Mouse (Mus musculus): ENCODE measurements at regions not wholly inside any gene's neighbourhood (a gene's known extent, or its start where the extent isn't known, plus 50 kb on each side); places are given as distances from the start of the nearest gene placed in this dataset.

GRCm38 (mm10) chr7:67846796-67847195 lies 87.3 kb upstream of the Synm start:
- 16% methylated on average over 8 of the region's 8 CpGs for WGBS (ENCODE audit: insufficient replicate concordance)

DNA sequence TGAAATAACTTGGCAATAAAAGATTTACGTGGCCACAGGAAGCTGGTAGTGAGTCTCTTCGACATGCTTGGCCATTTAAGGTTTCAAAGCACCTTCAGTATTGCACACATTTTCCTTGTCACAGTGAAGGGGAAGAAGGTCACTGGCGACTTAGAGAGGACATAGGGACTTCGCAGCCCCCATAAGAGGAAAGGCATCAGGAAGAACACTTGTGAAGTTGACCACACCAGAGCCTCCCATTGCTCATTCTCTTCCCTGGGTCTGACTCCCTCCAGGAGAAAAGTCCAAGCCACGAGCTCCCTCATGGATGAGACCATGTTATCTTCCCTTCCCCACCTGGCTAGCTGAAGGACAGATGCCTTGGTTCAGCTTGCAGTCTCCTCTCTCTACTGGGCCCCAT lies 77.4 kb upstream of the Synm start:
- H3K36me3 ChIP-seq (replicated peaks; ENCODE audit: control insufficient read depth, insufficient read depth, low read depth) = no peaks in the 10 kb centered on the region
- H3K4me2 ChIP-seq (ENCODE audit: low read depth) = no peak overlapping the region
- H3K27ac ChIP-seq = no peak overlapping the region
- H3K9ac ChIP-seq (replicated peaks) = no peak overlapping the region
- H3K4me3 ChIP-seq (ENCODE audit: insufficient read depth in 1 of 2, low read depth in 2 of 2, low read length in 2 of 2) = no peak overlapping the region
- H3K27me3 ChIP-seq (ENCODE audit: control insufficient read depth, insufficient read depth, low read length) = no peaks in the 10 kb centered on the region
- ATAC-seq (ENCODE audit: insufficient read depth) (no peak), DNase-seq (ENCODE audit: low read depth in 3 of 3, low spot score in 3 of 3) (no peak)
- no peaks in the 10 kb centered on the region for H3K9me3 ChIP-seq (ENCODE audit: control insufficient read depth, low read length)
- TF ChIP-seq EP300 (IDR thresholded peaks at IDR 0.05; ENCODE audit: low read depth) (no peak), CTCF (IDR thresholded peaks at IDR 0.05; ENCODE audit: low read depth) (no peak)
- 56% methylated on average over 5 of the region's 5 CpGs for WGBS (ENCODE audit: insufficient replicate concordance)
- no peaks in the 10 kb centered on the region for H3K4me1 ChIP-seq (replicated peaks; ENCODE audit: control insufficient read depth in 2 of 2, insufficient read depth in 2 of 2, low read length in 1 of 2)

More at GRCm38 (mm10) chr7:67846796-67847195, 87.3 kb upstream of the Synm start:
- TF ChIP-seq EP300 (IDR thresholded peaks at IDR 0.05; ENCODE audit: low read depth) (no peak), CTCF (IDR thresholded peaks at IDR 0.05; ENCODE audit: low read depth) (no peak)
- ATAC-seq (ENCODE audit: insufficient read depth) = no peak
- Histone ChIP-seq H3K9ac (replicated peaks) (no peak overlapping the region), H3K4me1 (replicated peaks; ENCODE audit: control insufficient read depth in 2 of 2, insufficient read depth in 2 of 2, low read length in 1 of 2) (no peaks in the 10 kb centered on the region), H3K36me3 (replicated peaks; ENCODE audit: control insufficient read depth, insufficient read depth, low read depth) (no peaks in the 10 kb centered on the region), H3K4me2 (ENCODE audit: low read depth) (no peak overlapping the region), H3K9me3 (ENCODE audit: control insufficient read depth, low read length) (no peaks in the 10 kb centered on the region), H3K4me3 (ENCODE audit: insufficient read depth in 1 of 2, low read depth in 2 of 2, low read length in 2 of 2) (no peak overlapping the region), H3K27me3 (ENCODE audit: control insufficient read depth, insufficient read depth, low read length) (peaks cover 14% of the 10 kb centered on the region; the same call in 1 of the 2 replicates), H3K27ac (no peak overlapping the region)
- DNase-seq (ENCODE audit: low read depth in 3 of 3, low spot score in 3 of 3) = no peak

DNA sequence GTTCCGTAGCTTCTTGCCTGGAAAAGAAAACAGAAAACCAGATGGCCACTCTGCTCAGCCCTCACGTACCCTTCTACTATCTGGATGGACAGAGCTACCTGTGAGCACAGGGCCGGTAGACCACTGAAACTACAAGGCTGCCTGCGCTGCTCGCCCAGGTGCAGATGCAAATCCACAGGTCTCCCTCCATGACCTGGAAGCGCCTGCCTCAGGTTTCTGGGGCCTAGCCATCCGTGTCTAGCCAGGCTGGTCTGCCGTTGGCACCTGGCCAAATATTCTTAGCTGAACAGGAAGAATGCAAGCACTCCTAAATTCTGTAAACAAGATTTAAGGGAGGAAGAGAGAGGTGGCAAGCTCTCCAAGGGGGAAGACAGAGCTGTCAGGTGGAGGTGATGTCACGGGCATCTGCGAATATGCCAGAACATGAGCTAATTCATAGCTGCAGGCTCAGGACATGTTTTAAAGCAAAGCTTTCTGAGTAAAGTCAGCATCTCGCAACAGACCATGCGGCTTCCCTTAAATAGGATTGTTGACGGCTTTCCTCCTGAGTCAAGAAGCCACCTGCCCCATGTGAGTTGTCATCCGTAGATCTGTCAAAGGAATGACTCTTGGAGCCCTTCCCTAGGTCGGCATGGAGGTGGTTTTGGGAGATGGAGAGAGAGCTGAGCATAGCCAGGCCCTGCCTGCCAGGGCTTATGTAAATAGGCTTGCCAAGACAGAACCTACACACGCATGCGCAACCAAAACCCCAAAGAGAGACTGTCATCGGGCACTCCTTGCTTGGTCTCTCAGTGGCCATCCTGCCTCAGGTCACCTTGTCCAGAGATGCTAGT lies 76.8 kb upstream of the Synm start:
- H3K4me1 ChIP-seq (replicated peaks; ENCODE audit: control insufficient read depth in 2 of 2, insufficient read depth in 2 of 2, low read length in 1 of 2) = no peaks in the 10 kb centered on the region
- DNase-seq (ENCODE audit: low read depth in 3 of 3, low spot score in 3 of 3) = no peak
- no peak overlapping the region for H3K4me3 ChIP-seq (ENCODE audit: insufficient read depth in 1 of 2, low read depth in 2 of 2, low read length in 2 of 2)
- H3K27me3 ChIP-seq (ENCODE audit: control insufficient read depth, insufficient read depth, low read length) = no peaks in the 10 kb centered on the region
- TF ChIP-seq EP300 (IDR thresholded peaks at IDR 0.05; ENCODE audit: low read depth) = no peak
- no peak for TF ChIP-seq CTCF (IDR thresholded peaks at IDR 0.05; ENCODE audit: low read depth)
- H3K9ac ChIP-seq (replicated peaks) = no peak overlapping the region
- no peaks in the 10 kb centered on the region for H3K9me3 ChIP-seq (ENCODE audit: control insufficient read depth, low read length)
- no peaks in the 10 kb centered on the region for H3K36me3 ChIP-seq (replicated peaks; ENCODE audit: control insufficient read depth, insufficient read depth, low read depth)
- H3K4me2 ChIP-seq (ENCODE audit: low read depth) = no peak overlapping the region
- no peak for ATAC-seq (ENCODE audit: insufficient read depth)
- H3K27ac ChIP-seq = no peak overlapping the region
- WGBS (ENCODE audit: insufficient replicate concordance) = 71% methylated on average over 18 of the region's 18 CpGs

DNA sequence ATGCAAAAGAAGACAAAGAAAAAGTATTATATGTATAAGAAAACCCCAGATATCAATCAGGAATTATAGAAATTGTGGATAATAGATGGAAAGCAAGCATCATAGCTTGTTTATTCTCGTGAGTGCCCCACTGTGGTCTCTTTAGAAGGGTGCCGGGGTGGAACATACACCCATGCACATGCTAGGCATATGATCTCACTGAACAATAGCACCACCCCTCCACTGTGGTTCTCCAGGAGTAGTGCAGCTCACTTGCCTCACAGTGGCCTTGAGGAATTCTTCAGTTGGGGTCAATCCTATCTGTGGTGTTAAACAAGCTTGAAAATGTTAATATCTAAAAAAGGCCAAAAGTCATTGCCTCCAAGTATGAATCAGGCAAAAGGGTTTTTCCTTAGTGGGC lies 72.2 kb upstream of the Synm start:
- Histone ChIP-seq H3K36me3 (replicated peaks; ENCODE audit: control insufficient read depth, insufficient read depth, low read depth) (no peaks in the 10 kb centered on the region), H3K9ac (replicated peaks) (no peak overlapping the region), H3K4me2 (ENCODE audit: low read depth) (no peak overlapping the region), H3K4me3 (ENCODE audit: insufficient read depth in 1 of 2, low read depth in 2 of 2, low read length in 2 of 2) (no peak overlapping the region), H3K4me1 (replicated peaks; ENCODE audit: control insufficient read depth in 2 of 2, insufficient read depth in 2 of 2, low read length in 1 of 2) (no peaks in the 10 kb centered on the region), H3K9me3 (ENCODE audit: control insufficient read depth, low read length) (no peaks in the 10 kb centered on the region), H3K27me3 (ENCODE audit: control insufficient read depth, insufficient read depth, low read length) (no peaks in the 10 kb centered on the region), H3K27ac (no peak overlapping the region)
- WGBS (ENCODE audit: insufficient replicate concordance) = 49% methylated on average over 2 of the region's 2 CpGs
- DNase-seq (ENCODE audit: low read depth in 3 of 3, low spot score in 3 of 3) = no peak
- no peak for ATAC-seq (ENCODE audit: insufficient read depth)
- TF ChIP-seq EP300 (IDR thresholded peaks at IDR 0.05; ENCODE audit: low read depth) (no peak), CTCF (IDR thresholded peaks at IDR 0.05; ENCODE audit: low read depth) (no peak)

GRCm38 (mm10) chr7:67827386-67827785 lies 67.8 kb upstream of the Synm start:
- no peak overlapping the region for H3K27ac ChIP-seq
- no peaks in the 10 kb centered on the region for H3K9me3 ChIP-seq (ENCODE audit: control insufficient read depth, low read length)
- no peak for TF ChIP-seq EP300 (IDR thresholded peaks at IDR 0.05; ENCODE audit: low read depth)
- TF ChIP-seq CTCF (IDR thresholded peaks at IDR 0.05; ENCODE audit: low read depth) = no peak
- H3K36me3 ChIP-seq (replicated peaks; ENCODE audit: control insufficient read depth, insufficient read depth, low read depth) = no peaks in the 10 kb centered on the region
- no peak for ATAC-seq (ENCODE audit: insufficient read depth)
- H3K27me3 ChIP-seq (ENCODE audit: control insufficient read depth, insufficient read depth, low read length) = no peaks in the 10 kb centered on the region
- no peak overlapping the region for H3K4me2 ChIP-seq (ENCODE audit: low read depth)
- 53% methylated on average over 12 of the region's 12 CpGs for WGBS (ENCODE audit: insufficient replicate concordance)
- no peak overlapping the region for H3K9ac ChIP-seq (replicated peaks)
- no peak overlapping the region for H3K4me3 ChIP-seq (ENCODE audit: insufficient read depth in 1 of 2, low read depth in 2 of 2, low read length in 2 of 2)
- no peak for DNase-seq (ENCODE audit: low read depth in 3 of 3, low spot score in 3 of 3)
- no peaks in the 10 kb centered on the region for H3K4me1 ChIP-seq (replicated peaks; ENCODE audit: control insufficient read depth in 2 of 2, insufficient read depth in 2 of 2, low read length in 1 of 2)

Measured in liver, embryonic 14.5 days (tissue).